Mouse (Mus musculus) CH12.LX (cell line): ENCODE data around the gene Ccdc183.

ENCODE experiments used
- BHLHE40 ChIP-seq: IDR thresholded peaks from 2 replicates; pipeline ENCODE4 v1.6.1; 2011; ENCODE audit warnings: mild to moderate bottlenecking, low read depth, low read length, improper control_type of control experiment
- CHD2 ChIP-seq: IDR thresholded peaks from 2 replicates; pipeline ENCODE4 v1.6.1; 2011; ENCODE audit warnings: low read length, improper control_type of control experiment
- CTCF ChIP-seq, 2 experiments: IDR thresholded peaks in 1 of 2; conservative IDR thresholded peaks in 1 of 2; 2 replicates each; pipeline ENCODE4 v1.5.1; 2011 to 2012; ENCODE audit warnings: low read depth in 2 of 2, low read length in 2 of 2, improper control_type of control experiment in 1 of 2, inconsistent platforms in 1 of 2, mild to moderate bottlenecking in 1 of 2, moderate library complexity in 1 of 2
- ELF1 ChIP-seq: IDR thresholded peaks from 2 replicates; pipeline ENCODE4 v1.6.1; 2014; ENCODE audit warnings: low read depth, mild to moderate bottlenecking, inconsistent platforms, low read length, improper control_type of control experiment
- EP300 ChIP-seq: IDR thresholded peaks from 2 replicates; pipeline ENCODE4 v1.6.1; 2011; ENCODE audit warnings: low read length, improper control_type of control experiment
- ETS1 ChIP-seq: conservative IDR thresholded peaks from 2 replicates; pipeline ENCODE4 v1.6.1; 2012; ENCODE audit warnings: low read depth, mild to moderate bottlenecking, inconsistent platforms, low read length, improper control_type of control experiment, moderate library complexity
- MAFK ChIP-seq: IDR thresholded peaks from 2 replicates; pipeline ENCODE4 v1.6.1; 2011; ENCODE audit warnings: low read length, improper control_type of control experiment; ENCODE audit not compliant: insufficient replicate concordance
- MAZ ChIP-seq: IDR thresholded peaks from 2 replicates; pipeline ENCODE4 v1.6.1; 2012; ENCODE audit warnings: low read depth, mild to moderate bottlenecking, inconsistent platforms, low read length, improper control_type of control experiment, moderate library complexity
- NELFE ChIP-seq: IDR thresholded peaks from 2 replicates; pipeline ENCODE4 v1.6.1; 2011; ENCODE audit warnings: low read depth, low read length, improper control_type of control experiment
- PAX5 ChIP-seq: IDR thresholded peaks from 2 replicates; pipeline ENCODE4 v1.6.1; 2012; ENCODE audit warnings: low read length, inconsistent platforms, mixed read lengths
- POLR2A ChIP-seq: IDR thresholded peaks from 2 replicates; pipeline ENCODE4 v1.6.1; 2011; ENCODE audit warnings: low read depth, mild to moderate bottlenecking, improper control_type of control experiment, low read length
- RCOR1 ChIP-seq: conservative IDR thresholded peaks from 2 replicates; pipeline ENCODE4 v1.6.1; 2012; ENCODE audit warnings: low read depth, mild to moderate bottlenecking, inconsistent platforms, low read length, improper control_type of control experiment
- USF1 ChIP-seq: IDR thresholded peaks from 2 replicates; pipeline ENCODE4 v1.6.1; 2014; ENCODE audit warnings: low read depth, mild to moderate bottlenecking, inconsistent platforms, low read length, improper control_type of control experiment
- ZNF384 ChIP-seq: IDR thresholded peaks from 2 replicates; pipeline ENCODE4 v1.6.1; 2012; ENCODE audit warnings: low read depth, low read length, improper control_type of control experiment, inconsistent platforms

DNA sequence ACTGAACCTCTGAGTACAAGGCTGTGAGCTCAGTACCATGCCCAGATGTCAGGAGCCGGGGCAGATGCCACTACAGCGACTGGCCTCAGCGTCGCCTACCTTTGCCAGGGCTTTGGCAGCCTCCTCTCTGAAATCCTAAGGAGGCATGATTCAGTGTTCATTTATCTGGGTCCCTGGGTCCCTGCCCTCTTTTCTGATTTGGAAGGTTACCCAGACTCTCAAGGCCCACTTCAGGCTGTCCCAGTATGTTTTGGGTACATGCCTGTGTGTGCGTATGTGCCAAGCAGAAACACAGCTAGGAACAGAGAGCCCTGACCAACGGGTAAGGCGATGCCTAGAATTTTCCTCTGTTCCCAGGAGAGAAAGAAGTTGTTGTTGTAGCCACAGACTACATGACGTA, 42.8 kb upstream of the Ccdc183 start:
- TF ChIP-seq EP300 (no peak), USF1 (no peak), ZNF384 (no peak), CHD2 (no peak), MAZ (no peak), CTCF (conservative IDR thresholded peaks at IDR 0.05 in 1 of 2, IDR thresholded peaks at IDR 0.05 in 1 of 2; ENCODE audit: low read depth in 2 of 2, low read length in 2 of 2) (no peak), ELF1 (no peak), RCOR1 (no peak), BHLHE40 (no peak), POLR2A (no peak), MAFK (no peak), ETS1 (no peak), PAX5 (no peak), NELFE (no peak)
